Mouse (Mus musculus): ENCODE measurements at regions not wholly inside any gene's neighbourhood (a gene's known extent, or its start where the extent isn't known, plus 50 kb on each side); places are given as distances from the start of the nearest gene placed in this dataset.

DNA sequence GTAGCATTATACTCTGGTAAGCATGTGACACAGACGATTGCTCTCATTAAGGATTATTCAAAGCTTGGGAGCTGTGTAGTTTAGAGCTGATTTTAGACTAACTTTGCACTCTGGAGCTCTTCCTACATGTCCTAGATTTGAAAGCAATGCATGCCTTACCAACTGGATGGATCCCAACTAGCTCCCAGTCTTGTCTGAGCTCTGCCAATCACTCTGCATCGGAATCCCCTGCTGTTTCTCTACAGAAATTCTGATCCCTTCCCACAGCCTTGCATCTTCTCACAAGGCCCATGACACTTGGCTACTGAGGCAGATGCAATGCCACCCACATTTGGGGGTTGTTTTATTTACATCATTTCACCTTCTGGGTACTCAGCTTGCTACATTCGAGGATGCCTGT, 277.8 kb downstream of the Adgrg6 start:
- no peaks in the 10 kb centered on the region for H3K36me3 ChIP-seq (ENCODE audit: control insufficient read depth, insufficient read depth, low read length)
- no peaks in the 10 kb centered on the region for H3K27me3 ChIP-seq (ENCODE audit: control insufficient read depth, insufficient read depth, low read length)
- H3K4me3 ChIP-seq (ENCODE audit: low read depth, low read length), result no peak overlapping the region
- no peaks in the 10 kb centered on the region for H3K4me1 ChIP-seq (ENCODE audit: control insufficient read depth, insufficient read depth, low read length)
- 91% methylated on average over 3 of the region's 3 CpGs for WGBS
- H3K9ac ChIP-seq (replicated peaks; ENCODE audit: low read depth, low read length), result no peak overlapping the region
- H3K4me2 ChIP-seq (replicated peaks; ENCODE audit: low read depth, low read length), result no peak overlapping the region
- H3K9me3 ChIP-seq (ENCODE audit: control insufficient read depth, low read depth, low read length), result no peaks in the 10 kb centered on the region
- ATAC-seq (ENCODE audit: insufficient number of reproducible peaks, insufficient read depth, low FRiP score, low read depth), result no peak
- H3K27ac ChIP-seq (ENCODE audit: low read length), result no peak overlapping the region

DNA sequence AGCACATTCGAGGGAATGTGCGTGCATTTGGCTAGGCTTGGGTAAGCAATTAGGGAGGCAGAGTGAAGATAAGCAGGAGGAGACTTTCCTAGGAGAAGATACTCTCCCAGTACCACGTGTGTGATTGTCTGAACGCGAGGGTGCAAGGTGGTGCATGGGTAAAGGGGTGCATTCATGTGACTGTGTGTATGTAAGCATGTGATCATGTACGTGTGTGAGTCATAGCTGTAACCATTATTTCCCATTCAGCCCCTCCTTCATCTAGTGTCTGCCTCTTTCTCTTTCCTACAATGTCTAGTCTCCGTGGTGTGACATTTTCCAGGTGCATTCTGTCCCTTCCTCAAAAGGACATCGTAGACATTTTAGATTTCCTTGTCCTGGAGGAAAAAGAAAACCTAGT, 273.8 kb downstream of the Hivep2 start:
- Histone ChIP-seq H3K27ac (ENCODE audit: low read length) (no peak overlapping the region), H3K27me3 (ENCODE audit: control insufficient read depth, insufficient read depth, low read length) (no peaks in the 10 kb centered on the region), H3K9me3 (ENCODE audit: control insufficient read depth, low read depth, low read length) (no peaks in the 10 kb centered on the region), H3K36me3 (ENCODE audit: control insufficient read depth, insufficient read depth, low read length) (no peaks in the 10 kb centered on the region), H3K4me1 (ENCODE audit: control insufficient read depth, insufficient read depth, low read length) (no peaks in the 10 kb centered on the region), H3K9ac (replicated peaks; ENCODE audit: low read depth, low read length) (no peak overlapping the region), H3K4me3 (ENCODE audit: low read depth, low read length) (no peak overlapping the region), H3K4me2 (replicated peaks; ENCODE audit: low read depth, low read length) (no peak overlapping the region)
- no peak for ATAC-seq (ENCODE audit: insufficient number of reproducible peaks, insufficient read depth, low FRiP score, low read depth)
- 84% methylated on average over 8 of the region's 8 CpGs for WGBS

DNA sequence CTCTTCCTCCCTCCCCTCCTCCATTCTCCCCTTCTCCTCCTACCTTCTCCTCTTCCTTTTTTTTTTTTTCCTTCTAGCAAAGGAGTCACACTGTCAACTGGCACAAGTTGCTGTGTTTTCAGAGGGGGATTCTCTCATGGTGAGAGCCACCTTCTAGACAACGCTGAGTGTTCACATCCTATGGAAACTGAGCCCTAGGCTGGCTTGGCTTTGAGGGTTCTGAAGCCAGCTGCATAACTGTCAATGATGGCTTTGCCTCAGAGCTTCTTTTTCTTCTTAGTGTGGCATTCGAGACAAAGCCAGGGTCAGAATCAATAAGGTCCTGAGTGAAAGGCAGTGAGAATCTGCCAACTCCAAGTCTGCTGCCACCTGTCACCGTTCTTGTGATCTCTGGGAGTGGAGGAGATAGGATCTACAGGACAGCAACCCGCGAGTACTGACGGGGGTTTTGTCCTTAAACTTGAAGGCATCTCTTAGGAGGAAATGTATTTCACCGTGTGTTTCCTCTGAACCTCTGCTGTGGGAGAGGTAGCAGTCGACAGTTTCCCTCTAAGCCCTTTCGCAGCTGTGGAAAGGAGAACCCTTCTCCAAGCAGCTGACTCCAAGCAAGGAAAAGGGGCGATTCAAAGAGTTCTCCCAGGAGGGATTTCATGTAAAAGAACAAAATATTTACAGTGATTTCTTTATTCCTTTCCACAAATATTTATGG, 269.2 kb downstream of the Hivep2 start:
- ATAC-seq (ENCODE audit: insufficient number of reproducible peaks, insufficient read depth, low FRiP score, low read depth), result no peak
- Histone ChIP-seq H3K9me3 (ENCODE audit: control insufficient read depth, low read depth, low read length) (no peaks in the 10 kb centered on the region), H3K36me3 (ENCODE audit: control insufficient read depth, insufficient read depth, low read length) (no peaks in the 10 kb centered on the region), H3K4me3 (ENCODE audit: low read depth, low read length) (no peak overlapping the region), H3K27ac (ENCODE audit: low read length) (no peak overlapping the region), H3K4me2 (replicated peaks; ENCODE audit: low read depth, low read length) (no peak overlapping the region), H3K4me1 (ENCODE audit: control insufficient read depth, insufficient read depth, low read length) (no peaks in the 10 kb centered on the region), H3K27me3 (ENCODE audit: control insufficient read depth, insufficient read depth, low read length) (no peaks in the 10 kb centered on the region), H3K9ac (replicated peaks; ENCODE audit: low read depth, low read length) (no peak overlapping the region)
- WGBS, result 72% methylated on average over 10 of the region's 10 CpGs

DNA sequence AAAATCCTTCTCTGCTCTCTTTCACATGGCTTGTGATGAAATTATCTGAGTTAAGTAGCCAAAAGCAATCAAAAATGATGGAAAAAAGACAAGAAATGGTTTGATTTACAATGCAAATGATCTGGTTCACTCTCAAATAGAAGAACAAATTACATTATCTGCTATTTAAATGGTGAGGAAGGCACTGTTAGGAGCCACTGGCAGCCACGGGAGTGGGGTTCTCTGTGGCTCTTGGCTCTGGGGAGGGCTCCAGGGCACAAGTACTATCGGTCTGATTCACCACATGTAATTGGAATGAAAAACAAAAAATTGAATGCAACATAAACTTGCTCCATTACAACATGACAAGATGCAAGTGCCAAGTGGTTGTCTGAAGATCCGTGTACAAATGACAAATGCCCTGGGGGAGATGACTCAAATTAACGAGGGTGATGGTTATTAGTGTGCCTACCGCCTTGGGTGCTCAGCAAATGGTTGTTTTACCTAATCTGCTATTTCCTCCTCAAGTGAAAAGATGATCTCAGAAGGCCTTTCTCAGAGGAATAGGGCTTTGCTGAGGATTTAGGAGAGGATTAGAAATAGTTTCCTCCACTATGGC, 268.2 kb downstream of the Hivep2 start:
- H3K27ac ChIP-seq (ENCODE audit: low read length), result no peak overlapping the region
- no peaks in the 10 kb centered on the region for H3K36me3 ChIP-seq (ENCODE audit: control insufficient read depth, insufficient read depth, low read length)
- H3K4me1 ChIP-seq (ENCODE audit: control insufficient read depth, insufficient read depth, low read length), result no peaks in the 10 kb centered on the region
- H3K4me3 ChIP-seq (ENCODE audit: low read depth, low read length), result no peak overlapping the region
- WGBS, result 67% methylated on average over 5 of the region's 5 CpGs
- H3K4me2 ChIP-seq (replicated peaks; ENCODE audit: low read depth, low read length), result no peak overlapping the region
- H3K27me3 ChIP-seq (ENCODE audit: control insufficient read depth, insufficient read depth, low read length), result no peaks in the 10 kb centered on the region
- H3K9me3 ChIP-seq (ENCODE audit: control insufficient read depth, low read depth, low read length), result no peaks in the 10 kb centered on the region
- H3K9ac ChIP-seq (replicated peaks; ENCODE audit: low read depth, low read length), result no peak overlapping the region
- no peak for ATAC-seq (ENCODE audit: insufficient number of reproducible peaks, insufficient read depth, low FRiP score, low read depth)

DNA sequence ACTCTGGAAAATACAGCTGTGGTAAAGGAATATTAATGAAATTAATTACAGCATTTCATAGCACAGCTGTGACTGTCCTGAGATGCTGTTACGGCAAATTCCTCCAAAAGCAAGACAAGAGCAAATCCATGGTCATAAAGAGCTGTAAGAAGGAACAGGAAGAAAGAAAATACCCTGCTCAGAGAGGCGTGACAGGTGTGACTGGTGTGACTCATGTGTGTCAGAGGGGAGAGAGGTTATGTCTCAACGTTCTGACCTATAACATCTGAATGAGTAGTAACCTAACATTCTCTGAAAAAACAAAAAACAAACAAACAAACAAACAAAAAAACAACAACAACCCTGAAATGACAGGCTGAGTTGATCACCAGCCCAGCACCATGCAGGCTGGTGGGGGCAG, 267.5 kb downstream of the Hivep2 start:
- H3K9me3 ChIP-seq (ENCODE audit: control insufficient read depth, low read depth, low read length), result no peaks in the 10 kb centered on the region
- H3K27ac ChIP-seq (ENCODE audit: low read length), result no peak overlapping the region
- 74% methylated on average over 3 of the region's 3 CpGs for WGBS
- H3K4me1 ChIP-seq (ENCODE audit: control insufficient read depth, insufficient read depth, low read length), result no peaks in the 10 kb centered on the region
- H3K36me3 ChIP-seq (ENCODE audit: control insufficient read depth, insufficient read depth, low read length), result no peaks in the 10 kb centered on the region
- no peak overlapping the region for H3K4me2 ChIP-seq (replicated peaks; ENCODE audit: low read depth, low read length)
- H3K9ac ChIP-seq (replicated peaks; ENCODE audit: low read depth, low read length), result no peak overlapping the region
- H3K4me3 ChIP-seq (ENCODE audit: low read depth, low read length), result no peak overlapping the region
- no peak for ATAC-seq (ENCODE audit: insufficient number of reproducible peaks, insufficient read depth, low FRiP score, low read depth)
- no peaks in the 10 kb centered on the region for H3K27me3 ChIP-seq (ENCODE audit: control insufficient read depth, insufficient read depth, low read length)

DNA sequence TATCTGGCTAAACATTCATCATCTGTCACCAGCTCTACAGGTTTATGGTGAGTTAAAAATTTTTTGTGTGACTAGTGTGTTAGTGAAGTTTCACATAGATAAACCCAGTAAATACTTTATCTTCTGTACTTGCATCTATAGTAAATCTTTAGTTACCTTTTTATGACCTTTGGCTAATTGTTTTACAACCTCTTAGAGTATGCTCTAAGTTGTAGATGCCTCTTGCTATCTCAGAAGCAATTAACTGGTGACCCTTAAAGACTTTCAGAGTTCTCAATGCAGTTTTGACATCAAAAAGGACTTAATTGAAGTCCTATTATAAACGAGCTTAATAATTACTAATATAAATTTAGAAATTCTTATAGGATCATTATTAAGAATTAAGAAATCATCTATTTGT, 265.6 kb downstream of the Hivep2 start:
- Histone ChIP-seq H3K36me3 (ENCODE audit: control insufficient read depth, insufficient read depth, low read length) (no peaks in the 10 kb centered on the region), H3K27me3 (ENCODE audit: control insufficient read depth, insufficient read depth, low read length) (no peaks in the 10 kb centered on the region), H3K27ac (ENCODE audit: low read length) (no peak overlapping the region), H3K9me3 (ENCODE audit: control insufficient read depth, low read depth, low read length) (no peaks in the 10 kb centered on the region), H3K4me2 (replicated peaks; ENCODE audit: low read depth, low read length) (no peak overlapping the region), H3K4me3 (ENCODE audit: low read depth, low read length) (no peak overlapping the region), H3K9ac (replicated peaks; ENCODE audit: low read depth, low read length) (no peak overlapping the region), H3K4me1 (ENCODE audit: control insufficient read depth, insufficient read depth, low read length) (no peaks in the 10 kb centered on the region)
- WGBS, result 64% methylated on average over 1 of the region's 1 CpGs
- ATAC-seq (ENCODE audit: insufficient number of reproducible peaks, insufficient read depth, low FRiP score, low read depth), result no peak

DNA sequence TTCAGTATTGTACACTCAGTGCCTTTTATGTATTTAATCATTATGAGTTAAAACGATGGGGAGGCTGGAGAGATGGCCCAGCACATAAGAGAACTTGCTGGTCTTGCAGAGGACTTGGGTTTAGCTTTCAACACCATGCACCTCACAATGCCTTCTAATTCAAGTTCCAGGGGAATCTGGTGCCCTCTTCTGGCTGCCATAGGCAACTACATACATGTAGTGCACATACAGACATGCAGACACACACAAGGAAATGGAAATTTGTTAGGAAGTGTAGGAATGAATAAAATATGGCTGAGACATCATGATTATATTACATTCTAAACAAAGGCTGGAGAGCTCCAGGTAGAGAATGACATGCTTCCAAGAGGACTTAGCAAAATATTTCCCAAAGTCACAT, 251.4 kb downstream of the Hivep2 start:
- H3K9ac ChIP-seq (replicated peaks; ENCODE audit: low read depth, low read length), result no peak overlapping the region
- no peaks in the 10 kb centered on the region for H3K27me3 ChIP-seq (ENCODE audit: control insufficient read depth, insufficient read depth, low read length)
- H3K9me3 ChIP-seq (ENCODE audit: control insufficient read depth, low read depth, low read length), result no peaks in the 10 kb centered on the region
- WGBS, result 92% methylated on average over 1 of the region's 1 CpGs
- no peak overlapping the region for H3K4me2 ChIP-seq (replicated peaks; ENCODE audit: low read depth, low read length)
- H3K27ac ChIP-seq (ENCODE audit: low read length), result no peak overlapping the region
- no peak overlapping the region for H3K4me3 ChIP-seq (ENCODE audit: low read depth, low read length)
- no peaks in the 10 kb centered on the region for H3K36me3 ChIP-seq (ENCODE audit: control insufficient read depth, insufficient read depth, low read length)
- no peak for ATAC-seq (ENCODE audit: insufficient number of reproducible peaks, insufficient read depth, low FRiP score, low read depth)
- H3K4me1 ChIP-seq (ENCODE audit: control insufficient read depth, insufficient read depth, low read length), result no peaks in the 10 kb centered on the region

DNA sequence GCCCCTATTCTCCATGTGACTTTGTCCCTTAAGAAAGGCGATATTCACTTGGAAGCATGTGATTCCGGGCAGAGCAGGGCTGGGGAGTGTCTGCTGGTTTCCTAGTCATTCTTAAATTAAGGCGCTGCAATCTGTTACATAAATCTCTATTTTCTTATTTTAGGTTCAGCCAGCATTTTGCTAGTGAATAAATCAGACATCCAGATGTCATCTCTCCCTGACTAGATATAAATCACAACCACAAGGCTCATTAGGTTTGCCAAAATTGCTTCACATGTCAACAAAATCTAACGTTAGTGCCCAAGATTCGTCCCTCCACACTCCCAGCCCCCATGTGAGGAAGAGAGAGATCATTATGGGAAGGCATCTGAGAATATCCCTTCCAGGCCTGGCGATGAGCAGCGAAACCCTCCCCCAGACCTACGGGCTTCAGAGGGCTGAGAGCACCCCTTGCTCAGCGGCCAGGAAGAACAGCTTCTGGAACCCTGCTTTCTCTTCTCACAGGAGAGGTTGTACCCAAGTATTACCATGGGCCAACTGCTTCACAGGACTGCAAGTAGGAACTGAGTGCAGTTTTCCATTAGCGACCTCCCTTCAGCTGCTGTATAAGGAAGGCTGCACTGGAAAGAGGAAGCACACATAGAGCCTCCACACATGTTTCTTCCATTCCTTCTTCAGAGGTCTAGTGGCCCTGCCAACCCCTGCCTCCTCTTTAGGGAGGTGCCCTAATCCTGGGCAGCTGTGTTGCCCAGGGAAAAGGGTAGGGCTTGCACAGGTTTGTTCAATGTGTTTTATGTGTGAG, 250.5 kb downstream of the Hivep2 start:
- no peak overlapping the region for H3K4me2 ChIP-seq (replicated peaks; ENCODE audit: low read depth, low read length)
- no peaks in the 10 kb centered on the region for H3K27me3 ChIP-seq (ENCODE audit: control insufficient read depth, insufficient read depth, low read length)
- no peaks in the 10 kb centered on the region for H3K9me3 ChIP-seq (ENCODE audit: control insufficient read depth, low read depth, low read length)
- no peaks in the 10 kb centered on the region for H3K4me1 ChIP-seq (ENCODE audit: control insufficient read depth, insufficient read depth, low read length)
- no peak overlapping the region for H3K9ac ChIP-seq (replicated peaks; ENCODE audit: low read depth, low read length)
- no peaks in the 10 kb centered on the region for H3K36me3 ChIP-seq (ENCODE audit: control insufficient read depth, insufficient read depth, low read length)
- H3K27ac ChIP-seq (ENCODE audit: low read length), result no peak overlapping the region
- WGBS, result 72% methylated on average over 10 of the region's 10 CpGs
- H3K4me3 ChIP-seq (ENCODE audit: low read depth, low read length), result no peak overlapping the region
- ATAC-seq (ENCODE audit: insufficient number of reproducible peaks, insufficient read depth, low FRiP score, low read depth), result no peak
